Comparison of ENCODE assay signal across 9 mouse cellular contexts in the genomic region with DNA sequence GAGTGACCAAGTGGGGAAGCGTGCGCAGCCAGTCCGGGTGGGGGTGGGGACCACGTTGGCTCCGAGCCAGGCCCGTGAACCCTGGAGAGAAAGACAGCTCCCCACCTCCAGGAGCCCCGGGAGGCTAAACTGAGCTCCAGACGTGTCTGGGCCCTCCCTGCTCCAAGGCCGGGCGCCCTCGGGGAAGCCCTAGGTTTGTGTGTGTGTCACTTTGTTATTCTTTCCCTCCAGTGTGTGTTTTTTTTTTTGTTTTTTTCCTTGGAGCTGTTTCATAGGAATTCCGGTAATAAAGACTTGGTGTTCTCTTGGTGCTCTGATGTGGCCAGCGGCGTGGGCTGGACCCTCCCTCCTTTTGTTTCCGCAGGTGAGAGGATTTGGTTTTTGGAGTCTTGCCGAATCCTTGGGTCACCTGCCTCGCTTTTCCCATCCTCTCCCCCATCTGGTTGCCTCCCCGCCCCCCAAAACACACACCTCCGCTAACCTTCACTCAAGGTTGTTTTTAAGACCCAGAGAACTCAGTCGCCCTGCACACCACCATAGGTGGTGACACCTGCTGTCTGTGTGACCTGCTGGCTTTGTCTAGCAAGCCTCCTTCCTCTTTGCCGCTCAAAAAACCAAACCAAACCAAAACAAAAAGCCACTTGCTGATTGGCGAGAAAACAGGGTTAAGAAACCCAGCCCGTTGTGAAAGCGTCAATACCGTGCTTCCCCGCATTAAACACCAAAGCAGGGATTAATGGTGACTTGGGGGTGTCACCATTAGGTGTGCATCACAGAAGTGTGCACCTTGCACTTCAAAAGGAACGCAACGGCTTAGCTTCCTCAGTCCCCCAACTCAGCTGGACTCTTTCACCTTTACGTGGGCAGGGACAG. TPM values are rescaled to one million over a fixed set of nuclear protein-coding genes. Genes with fewer than 3 reads are reported as not detected.
DNase-seq lines count a peak whose midpoint lies in the region; ATAC-seq and TF ChIP-seq lines count a peak whose summit lies in the region.
"Had no signal": no experiment of that assay in that cellular context is flagged by ENCODE, and none has a peak within 500 bp of the region (broad histone marks: within the 10 kb centered on the region; RNA-seq: fewer than 3 reads in every experiment).

No protein-coding gene starts in this region.

- TF ChIP-seq CTCF in thymus, adult 2 months (IDR thresholded peaks at IDR 0.05; ENCODE audit: borderline replicate concordance, control insufficient read depth, extremely low read depth, insufficient read depth, low read length, poor library complexity), result no peak
- 0 out of 2 replicates have a peak, but pooled peaks have one; percentile 1 for TF ChIP-seq CTCF in stomach, postnatal 0 days (IDR thresholded peaks at IDR 0.05; ENCODE audit: low read depth)

- peak; percentile 41 for DNase-seq in thymus, adult 2 months
- no peak for DNase-seq in thymus, adult 18-20 months
- DNase-seq in limb, embryonic 11.5 days (ENCODE audit: low spot score), result peak; percentile 63
- DNase-seq in stomach, postnatal 0 days (ENCODE audit: low spot score), result peak; percentile 64
- DNase-seq in layer of hippocampus, postnatal 25 days (ENCODE audit: extremely low spot score in 1 of 2, low spot score in 1 of 2), result no peak

- ATAC-seq in forebrain, embryonic 12.5 days (ENCODE audit: low FRiP score), result 0 out of 2 replicates have a peak, but pooled peaks have one; percentile 13
- ATAC-seq in forebrain, embryonic 15.5 days (replicated peaks), result no peak
- no peak for ATAC-seq in limb, embryonic 11.5 days (ENCODE audit: insufficient number of reproducible peaks, low FRiP score, low TSS enrichment, low read depth)
- ATAC-seq in stomach, postnatal 0 days (ENCODE audit: low FRiP score, low TSS enrichment), result 0 out of 2 replicates have a peak, but pooled peaks have one; percentile 20
- ATAC-seq in frontal cortex, adult (ENCODE audit: low TSS enrichment), result no peak

- H3K36me3 ChIP-seq in forebrain, embryonic 12.5 days (replicated peaks), result no peaks in the 10 kb centered on the region; the same call in 1 of the 2 replicates
- no peaks in the 10 kb centered on the region for H3K36me3 ChIP-seq in forebrain, embryonic 15.5 days
- no peaks in the 10 kb centered on the region for H3K36me3 ChIP-seq in thymus, adult 2 months (ENCODE audit: control insufficient read depth, insufficient read depth, low read length)
- H3K36me3 ChIP-seq in limb, embryonic 11.5 days (ENCODE audit: control insufficient read depth, insufficient read depth, low read length), result no peaks in the 10 kb centered on the region
- no peaks in the 10 kb centered on the region for H3K36me3 ChIP-seq in stomach, postnatal 0 days (ENCODE audit: control insufficient read depth, insufficient read depth, low read length)

- peak overlapping the region; percentile 14; the same call in 1 of the 2 replicates for H3K4me3 ChIP-seq in forebrain, embryonic 12.5 days (replicated peaks)
- no peak overlapping the region for H3K4me3 ChIP-seq in forebrain, embryonic 15.5 days
- peak overlapping the region; percentile 49 for H3K4me3 ChIP-seq in thymus, adult 2 months (ENCODE audit: control insufficient read depth, insufficient read depth, low read length)
- H3K4me3 ChIP-seq in limb, embryonic 11.5 days (ENCODE audit: low read depth, low read length), result peak overlapping the region; percentile 19
- peak overlapping the region; percentile 10; the same call in 1 of the 2 replicates for H3K4me3 ChIP-seq in stomach, postnatal 0 days (ENCODE audit: low read depth, low read length)

- 6% methylated on average over 29 of the region's 29 CpGs for WGBS in forebrain, embryonic 12.5 days
- 12% methylated on average over 29 of the region's 29 CpGs for WGBS in forebrain, embryonic 15.5 days
- WGBS in thymus, adult 2 months, result 10% methylated on average over 29 of the region's 29 CpGs
- 3% methylated on average over 29 of the region's 29 CpGs for WGBS in limb, embryonic 11.5 days
- 31% methylated on average over 29 of the region's 29 CpGs for WGBS in stomach, postnatal 0 days

- no peak overlapping the region for H3K27ac ChIP-seq in forebrain, embryonic 12.5 days
- no peak overlapping the region for H3K27ac ChIP-seq in forebrain, embryonic 15.5 days (replicated peaks)
- no peak overlapping the region for H3K27ac ChIP-seq in thymus, adult 2 months (ENCODE audit: control insufficient read depth, insufficient read depth, low read length)
- no peak overlapping the region for H3K27ac ChIP-seq in limb, embryonic 11.5 days (replicated peaks; ENCODE audit: low read depth, low read length)
- H3K27ac ChIP-seq in stomach, postnatal 0 days (replicated peaks), result no peak overlapping the region

- H3K4me2 ChIP-seq in forebrain, embryonic 12.5 days, result peak overlapping the region; percentile 41
- no peak overlapping the region for H3K4me2 ChIP-seq in forebrain, embryonic 15.5 days (replicated peaks)
- peak overlapping the region; percentile 35 for H3K4me2 ChIP-seq in limb, embryonic 11.5 days (ENCODE audit: low read depth, severe bottlenecking)
- peak overlapping the region; percentile 39 for H3K4me2 ChIP-seq in stomach, postnatal 0 days (replicated peaks; ENCODE audit: low read depth)

- H3K9me3 ChIP-seq in forebrain, embryonic 12.5 days, result no peaks in the 10 kb centered on the region
- no peaks in the 10 kb centered on the region for H3K9me3 ChIP-seq in forebrain, embryonic 15.5 days
- no peaks in the 10 kb centered on the region for H3K9me3 ChIP-seq in limb, embryonic 11.5 days (ENCODE audit: control insufficient read depth, low read length)
- no peaks in the 10 kb centered on the region for H3K9me3 ChIP-seq in stomach, postnatal 0 days (ENCODE audit: control insufficient read depth, low read length)
- H3K9me3 ChIP-seq: G1E had no signal

- no peak for TF ChIP-seq POLR2A in thymus, adult 2 months (IDR thresholded peaks at IDR 0.05; ENCODE audit: control insufficient read depth, extremely low read depth, insufficient read depth, low read length, poor library complexity)

- no peak for TF ChIP-seq EP300 in stomach, postnatal 0 days (optimal IDR thresholded peaks at IDR 0.05)

- peak overlapping the region; percentile 33 for H3K9ac ChIP-seq in forebrain, embryonic 12.5 days
- no peak overlapping the region for H3K9ac ChIP-seq in forebrain, embryonic 15.5 days (replicated peaks)
- H3K9ac ChIP-seq in limb, embryonic 11.5 days (ENCODE audit: low read length), result no peak overlapping the region
- peak overlapping the region; percentile 35; the same call in 1 of the 2 replicates for H3K9ac ChIP-seq in stomach, postnatal 0 days (ENCODE audit: low read length)

- H3K27me3 ChIP-seq in forebrain, embryonic 12.5 days, result peaks cover 55% of the 10 kb centered on the region
- H3K27me3 ChIP-seq in forebrain, embryonic 15.5 days, result peaks cover 29% of the 10 kb centered on the region
- no peaks in the 10 kb centered on the region; the same call in 1 of the 2 replicates for H3K27me3 ChIP-seq in thymus, adult 2 months (ENCODE audit: control insufficient read depth, insufficient read depth, low read length)
- H3K27me3 ChIP-seq in limb, embryonic 11.5 days (ENCODE audit: control insufficient read depth, insufficient read depth, low read length), result peaks cover 25% of the 10 kb centered on the region
- no peaks in the 10 kb centered on the region for H3K27me3 ChIP-seq in stomach, postnatal 0 days (ENCODE audit: control insufficient read depth, insufficient read depth, low read length)

- peaks cover 26% of the 10 kb centered on the region for H3K4me1 ChIP-seq in forebrain, embryonic 12.5 days
- peaks cover 17% of the 10 kb centered on the region for H3K4me1 ChIP-seq in forebrain, embryonic 15.5 days
- H3K4me1 ChIP-seq in thymus, adult 2 months (replicated peaks; ENCODE audit: control insufficient read depth, insufficient read depth, low read length), result peaks cover 24% of the 10 kb centered on the region
- peaks cover 16% of the 10 kb centered on the region for H3K4me1 ChIP-seq in limb, embryonic 11.5 days (ENCODE audit: control insufficient read depth, insufficient read depth, low read length)
- 0 out of 2 replicates have a peak, but pooled peaks cover 2% of the 10 kb centered on the region for H3K4me1 ChIP-seq in stomach, postnatal 0 days (replicated peaks; ENCODE audit: control insufficient read depth, insufficient read depth)

RNA-seq across cellular contexts. Expression of gene Mrps23, which starts 10.1 kb away (rescaled TPM):
- polyA plus RNA-seq in forebrain, embryonic 12.5 days (2016; fragmentation: Nextera tagmentation; extraction: Ambion mirVana), result 62.0 and 67.5 TPM in 2 replicates
- 67.0 and 68.1 TPM in 2 replicates for polyA plus RNA-seq in forebrain, embryonic 15.5 days (2015; fragmentation: Nextera tagmentation; extraction: Ambion mirVana)
- 41.6 and 47.6 TPM in 2 replicates for polyA plus RNA-seq in thymus, adult 2 months (2012; rRNA removed)
- polyA plus RNA-seq in limb, embryonic 11.5 days (2014; fragmentation: Nextera tagmentation; extraction: Ambion mirVana), result 59.3 and 60.4 TPM in 2 replicates
- 54.7 and 55.4 TPM in 2 replicates for polyA plus RNA-seq in stomach, postnatal 0 days (2015; fragmentation: Nextera tagmentation; extraction: Ambion mirVana)
- 10 to 100 TPM; 66.1 to 66.6 TPM for total RNA-seq in layer of hippocampus, postnatal 25 days (2021)

Comparison
In these comparisons a context has a peak if more than half of its experiments do, and no peak if none do; other contexts are left out.
1. ATAC-seq: peak in forebrain, embryonic 12.5 days (single experiment) and stomach, postnatal 0 days (single experiment); none in forebrain, embryonic 15.5 days (single experiment), limb, embryonic 11.5 days (single experiment) and frontal cortex, adult (single experiment).
2. H3K9ac ChIP-seq: peak in forebrain, embryonic 12.5 days (single experiment) and stomach, postnatal 0 days (single experiment); none in forebrain, embryonic 15.5 days (single experiment) and limb, embryonic 11.5 days (single experiment).
3. DNase-seq: peak in thymus, adult 2 months (single experiment), limb, embryonic 11.5 days (single experiment) and stomach, postnatal 0 days (single experiment); none in thymus, adult 18-20 months (0 of 2) and layer of hippocampus, postnatal 25 days (0 of 2).